Mouse (Mus musculus): ENCODE measurements around the gene Cers2.

The Cers2 gene

GRCm38 (mm10) chr3:95290156-95290555, 24.4 kb upstream of the Cers2 start:
- no peak for DNase-seq

- DNase-seq: no peak
Measured at GRCm38 (mm10) chr3:95291041-95291440, 23.6 kb upstream of the Cers2 start.

- no peak for DNase-seq
Measured at GRCm38 (mm10) chr3:95292899-95293298, 21.7 kb upstream of the Cers2 start.

GRCm38 (mm10) chr3:95293537-95293936, 21.1 kb upstream of the Cers2 start:
- DNase-seq: no peak

- DNase-seq: no peak
Measured at GRCm38 (mm10) chr3:95294316-95294715, 20.3 kb upstream of the Cers2 start.

- DNase-seq: no peak
Measured at GRCm38 (mm10) chr3:95294718-95295117, 19.9 kb upstream of the Cers2 start.

GRCm38 (mm10) chr3:95295321-95296102, 19.1 kb upstream of the Cers2 start:
- DNase-seq: no peak

- peak; percentile 64 for DNase-seq
Measured at GRCm38 (mm10) chr3:95296103-95296469, 18.5 kb upstream of the Cers2 start.

- no peak for DNase-seq
Measured at GRCm38 (mm10) chr3:95298018-95298417, 16.6 kb upstream of the Cers2 start.

GRCm38 (mm10) chr3:95301204-95301796, 13.3 kb upstream of the Cers2 start:
- no peak for DNase-seq

GRCm38 (mm10) chr3:95306244-95306643, 8.3 kb upstream of the Cers2 start:
- DNase-seq: no peak

GRCm38 (mm10) chr3:95307100-95307499, 7.5 kb upstream of the Cers2 start, which contains the start of gene Anxa9:
TSS of gene Anxa9 (minus strand) at chr3:95307176.
- DNase-seq: no peak

GRCm38 (mm10) chr3:95310496-95310895, 4.1 kb upstream of the Cers2 start:
- DNase-seq: no peak

GRCm38 (mm10) chr3:95310968-95311882, 3.4 kb upstream of the Cers2 start:
- peak; percentile 57 for DNase-seq

GRCm38 (mm10) chr3:95312623-95313022, 2.0 kb upstream of the Cers2 start:
- no peak for DNase-seq

GRCm38 (mm10) chr3:95313476-95313875, 1.1 kb upstream of the Cers2 start:
- DNase-seq: no peak

GRCm38 (mm10) chr3:95314075-95314474, 516 bp upstream of the Cers2 start:
- DNase-seq: no peak

GRCm38 (mm10) chr3:95315094-95315843, 678 bp downstream of the Cers2 start:
- peak; percentile 95 for DNase-seq

- no peak for DNase-seq
Measured at GRCm38 (mm10) chr3:95315844-95316550, 1.4 kb downstream of the Cers2 start.

- DNase-seq: peak; percentile 76
Measured at GRCm38 (mm10) chr3:95317414-95318080, 3.0 kb downstream of the Cers2 start.

- DNase-seq: no peak
Measured at GRCm38 (mm10) chr3:95318548-95318947, 4.0 kb downstream of the Cers2 start.

Data from thymus, postnatal 14 days (tissue).